Mouse (Mus musculus) lung, postnatal 0 days (tissue): Measurements from ENCODE around the gene Gckr.

Experiments used
- CTCF ChIP-seq: IDR thresholded peaks from 2 replicates; pipeline ENCODE4 v1.5.1; 2016; ENCODE audit warnings: antibody characterized with exemption, mild to moderate bottlenecking
- EP300 ChIP-seq: IDR thresholded peaks from 2 replicates; pipeline ENCODE4 v1.6.1; 2016; ENCODE audit warnings: antibody characterized with exemption, mild to moderate bottlenecking, control low read depth

GRCm38 (mm10) chr5:31326850-31327249 lies 29.6 kb downstream of the Gckr start:
- peak; percentile 55 for TF ChIP-seq CTCF
- no peak for TF ChIP-seq EP300
